Mouse (Mus musculus) ES-Bruce4 (cell line): ENCODE data around the gene Sf3b3. TPM values are rescaled to one million over a fixed set of nuclear protein-coding genes. Genes with fewer than 3 reads are reported as not detected.

Experiments used
- H3K27ac ChIP-seq: 2 replicates; pipeline ENCODE4 v1.5.1; 2012; ENCODE audit warnings: low read length, inconsistent platforms; ENCODE audit not compliant: insufficient read depth
- H3K27me3 ChIP-seq: 2 replicates; pipeline ENCODE4 v1.6.1; 2012; ENCODE audit warnings: mild to moderate bottlenecking, low read length, inconsistent platforms; ENCODE audit not compliant: control insufficient read depth, poor library complexity, insufficient read depth, severe bottlenecking
- H3K36me3 ChIP-seq: 2 replicates; pipeline ENCODE4 v1.6.1; 2012; ENCODE audit warnings: inconsistent platforms, mild to moderate bottlenecking, low read length, moderate library complexity; ENCODE audit not compliant: control insufficient read depth, poor library complexity, insufficient read depth, severe bottlenecking
- H3K4me1 ChIP-seq: one replicate; pipeline ENCODE4 v1.8.1; 2011; ENCODE audit warnings: low read length; ENCODE audit not compliant: control insufficient read depth, insufficient read depth
- H3K4me3 ChIP-seq: 2 replicates; pipeline ENCODE4 v1.5.1; 2011; ENCODE audit warnings: low read depth, mild to moderate bottlenecking, low read length
- H3K9ac ChIP-seq: 2 replicates; pipeline ENCODE4 v1.6.1; 2012; ENCODE audit warnings: low read depth, mild to moderate bottlenecking, inconsistent platforms; ENCODE audit not compliant: poor library complexity, severe bottlenecking
- H3K9me3 ChIP-seq: replicated peaks from 2 replicates; pipeline ENCODE4 v1.6.1; 2012; ENCODE audit warnings: mild to moderate bottlenecking, low read length, inconsistent platforms; ENCODE audit not compliant: control insufficient read depth, poor library complexity, insufficient read depth, severe bottlenecking
- CTCF ChIP-seq: IDR thresholded peaks from one replicate; pipeline ENCODE4 v1.8.1; 2011; ENCODE audit warnings: low read depth, low read length
- EP300 ChIP-seq: IDR thresholded peaks from 2 replicates; pipeline ENCODE4 v1.6.1; 2011; ENCODE audit warnings: low read depth, low read length; ENCODE audit not compliant: insufficient read depth
- POLR2A ChIP-seq: IDR thresholded peaks from one replicate; pipeline ENCODE4 v1.8.1; 2011; ENCODE audit warnings: low read length; ENCODE audit not compliant: insufficient read depth
- polyA plus RNA-seq: library from polyadenylated mRNA; stranded (reverse); fragments of >200 nt; gene quantifications from 2 replicates; pipeline ENCODE4 v1.2.4, GENCODE M21; 2011; ENCODE audit warnings: low read depth; ENCODE audit not compliant: missing spikeins, insufficient read depth, insufficient read length

Gene Sf3b3
- polyA plus RNA-seq, 1 experiment = 203 TPM

DNA sequence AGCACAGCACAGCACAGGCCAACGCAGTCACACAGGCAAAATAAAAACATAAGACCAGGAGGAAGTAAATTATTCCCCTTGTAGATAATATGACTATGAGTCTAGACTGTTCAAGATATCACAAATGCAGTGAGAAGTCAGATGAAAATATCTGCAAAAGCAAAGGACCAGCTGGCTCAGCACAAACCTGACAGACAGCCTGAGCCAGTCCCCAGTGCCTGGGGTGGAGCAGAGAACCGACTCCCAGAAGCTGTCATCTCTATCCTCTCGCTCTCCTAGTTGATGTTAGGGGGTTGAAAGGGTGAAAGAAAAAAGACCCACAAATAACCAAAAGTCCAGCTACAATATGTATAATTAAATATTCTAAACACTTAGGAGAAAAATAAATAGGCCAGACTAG is 70.9 kb downstream of the Sf3b3 start:
- TF ChIP-seq EP300 (no peak), CTCF (no peak), POLR2A (no peak)
- Histone ChIP-seq H3K27ac (no peak overlapping the region), H3K4me3 (no peak overlapping the region), H3K27me3 (no peaks in the 10 kb centered on the region), H3K9ac (no peak overlapping the region), H3K9me3 (peaks cover 6% of the 10 kb centered on the region), H3K36me3 (no peaks in the 10 kb centered on the region), H3K4me1 (no peaks in the 10 kb centered on the region)

DNA sequence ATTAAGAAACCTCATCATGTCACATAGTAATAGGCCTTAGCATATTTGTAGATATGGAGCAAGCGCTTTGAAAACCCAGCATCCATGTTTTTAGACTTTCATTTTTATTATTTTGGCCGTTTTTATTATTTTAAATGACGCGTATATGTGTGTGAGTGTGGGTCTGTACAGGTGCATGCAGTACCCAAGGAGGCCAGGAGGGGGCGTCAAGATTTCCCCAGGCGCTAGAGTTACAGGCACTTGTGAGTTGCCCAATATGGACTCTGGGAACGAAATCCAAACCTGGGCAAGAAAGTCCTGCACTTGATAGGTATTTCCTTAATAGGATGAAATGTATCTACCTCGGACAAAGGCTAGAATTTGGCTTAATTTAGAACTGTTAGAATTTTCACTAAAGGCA is 71.3 kb downstream of the Sf3b3 start:
- H3K4me1 ChIP-seq = no peaks in the 10 kb centered on the region
- no peaks in the 10 kb centered on the region for H3K27me3 ChIP-seq
- H3K9ac ChIP-seq = no peak overlapping the region
- TF ChIP-seq POLR2A = no peak
- TF ChIP-seq CTCF = peak; percentile 63
- no peak for TF ChIP-seq EP300
- H3K4me3 ChIP-seq = no peak overlapping the region
- no peak overlapping the region for H3K27ac ChIP-seq
- H3K9me3 ChIP-seq = peaks cover 6% of the 10 kb centered on the region
- no peaks in the 10 kb centered on the region for H3K36me3 ChIP-seq

DNA sequence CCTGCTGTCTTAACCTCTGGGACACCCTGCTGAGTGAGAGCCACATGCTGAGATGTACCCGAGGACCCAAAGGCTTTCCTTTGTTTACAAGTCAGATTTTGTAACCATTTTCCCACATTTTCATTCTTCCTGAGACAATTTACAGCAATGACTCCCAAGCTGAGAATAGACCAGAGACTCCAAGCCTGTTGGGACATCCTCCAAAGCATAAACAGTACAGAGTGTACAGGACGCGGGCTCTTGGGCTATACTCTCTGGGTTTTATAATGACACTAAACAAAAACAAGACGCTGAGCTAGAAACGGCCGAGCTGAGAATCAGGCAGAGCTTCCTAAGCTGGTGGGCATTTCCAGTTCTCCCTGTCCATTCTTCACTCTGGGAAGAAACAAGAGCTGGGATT is 71.9 kb downstream of the Sf3b3 start:
- peaks cover 6% of the 10 kb centered on the region for H3K9me3 ChIP-seq
- TF ChIP-seq POLR2A = no peak
- no peak for TF ChIP-seq CTCF
- no peak for TF ChIP-seq EP300
- H3K36me3 ChIP-seq = no peaks in the 10 kb centered on the region
- no peaks in the 10 kb centered on the region for H3K27me3 ChIP-seq
- H3K4me1 ChIP-seq = no peaks in the 10 kb centered on the region
- H3K4me3 ChIP-seq = no peak overlapping the region
- no peak overlapping the region for H3K9ac ChIP-seq
- no peak overlapping the region for H3K27ac ChIP-seq

DNA sequence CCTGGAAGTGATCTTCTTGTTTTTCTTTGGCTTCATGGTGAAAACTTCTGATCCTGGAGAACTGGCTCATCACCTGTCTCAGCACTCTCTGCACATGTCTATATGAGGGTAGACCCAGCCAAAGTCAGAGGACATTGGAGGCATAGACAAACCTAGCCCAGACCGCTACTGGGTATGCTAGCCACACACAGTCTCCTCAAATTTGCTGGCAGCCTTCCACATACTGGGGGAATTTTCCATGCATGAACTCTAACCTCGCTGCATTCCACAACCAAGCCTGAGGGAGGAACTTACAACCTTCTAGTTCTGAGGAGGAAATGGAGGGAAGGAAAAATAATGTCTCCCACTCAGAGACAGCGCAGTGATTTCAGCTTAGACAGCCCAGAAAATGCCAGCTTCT is 72.5 kb downstream of the Sf3b3 start:
- H3K27ac ChIP-seq = no peak overlapping the region
- no peaks in the 10 kb centered on the region for H3K4me1 ChIP-seq
- H3K27me3 ChIP-seq = no peaks in the 10 kb centered on the region
- TF ChIP-seq CTCF (no peak), POLR2A (no peak)
- H3K9ac ChIP-seq = no peak overlapping the region
- no peaks in the 10 kb centered on the region for H3K36me3 ChIP-seq
- no peak overlapping the region for H3K4me3 ChIP-seq
- H3K9me3 ChIP-seq = peaks cover 6% of the 10 kb centered on the region

DNA sequence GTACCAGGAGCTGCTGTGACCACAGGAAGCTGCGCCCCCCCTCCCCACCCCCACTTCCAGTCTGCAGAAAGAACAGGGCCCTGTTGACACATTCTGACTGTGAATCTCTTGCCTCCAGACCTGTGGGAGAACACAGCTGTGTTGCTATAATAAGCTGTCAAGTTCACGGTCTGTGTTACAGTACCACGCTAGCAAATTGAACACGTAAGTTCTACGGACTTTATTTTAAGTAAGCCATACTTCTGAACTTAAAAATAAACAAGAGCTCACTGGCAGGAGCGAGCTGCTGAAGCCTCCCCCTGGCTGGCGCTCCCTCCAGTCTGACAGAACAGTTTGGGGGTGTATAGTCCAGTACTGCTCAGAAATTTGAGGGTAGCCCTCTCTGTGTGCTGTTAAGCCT is 74.1 kb downstream of the Sf3b3 start:
- Histone ChIP-seq H3K27ac (no peak overlapping the region), H3K36me3 (no peaks in the 10 kb centered on the region), H3K9ac (no peak overlapping the region), H3K9me3 (peaks cover 6% of the 10 kb centered on the region), H3K27me3 (no peaks in the 10 kb centered on the region), H3K4me3 (no peak overlapping the region), H3K4me1 (no peaks in the 10 kb centered on the region)
- TF ChIP-seq CTCF = no peak

DNA sequence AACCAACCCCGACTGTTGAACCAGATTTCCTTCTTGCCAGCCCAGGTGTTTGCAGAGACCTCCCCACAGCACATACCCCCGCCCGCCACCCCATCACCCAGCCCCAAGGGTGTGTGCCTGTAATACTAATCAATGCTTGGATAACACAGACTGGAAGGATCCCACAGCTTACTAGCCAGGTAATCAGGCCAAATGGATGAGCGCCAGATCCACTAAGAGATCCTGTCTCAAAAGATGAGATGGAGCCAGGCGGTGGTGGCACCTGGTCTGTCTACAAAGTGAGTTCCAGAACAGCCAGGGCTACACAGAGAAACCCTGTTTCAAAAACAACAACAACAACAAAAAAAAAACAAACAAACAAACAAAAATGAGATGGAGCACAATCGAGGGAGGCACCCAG is 79.3 kb downstream of the Sf3b3 start:
- Histone ChIP-seq H3K4me3 (no peak overlapping the region), H3K9me3 (no peaks in the 10 kb centered on the region), H3K4me1 (no peaks in the 10 kb centered on the region), H3K36me3 (no peaks in the 10 kb centered on the region), H3K27ac (no peak overlapping the region), H3K27me3 (no peaks in the 10 kb centered on the region), H3K9ac (peak overlapping the region; percentile 47)
- TF ChIP-seq POLR2A (no peak), CTCF (no peak), EP300 (no peak)
